Mouse (Mus musculus): ENCODE results near the gene Akt1. TPM values are rescaled to one million over a fixed set of nuclear protein-coding genes. Genes with fewer than 3 reads are reported as not detected.

Akt1 gene
- polyA plus RNA-seq, 1 experiment: 297 TPM

DNA sequence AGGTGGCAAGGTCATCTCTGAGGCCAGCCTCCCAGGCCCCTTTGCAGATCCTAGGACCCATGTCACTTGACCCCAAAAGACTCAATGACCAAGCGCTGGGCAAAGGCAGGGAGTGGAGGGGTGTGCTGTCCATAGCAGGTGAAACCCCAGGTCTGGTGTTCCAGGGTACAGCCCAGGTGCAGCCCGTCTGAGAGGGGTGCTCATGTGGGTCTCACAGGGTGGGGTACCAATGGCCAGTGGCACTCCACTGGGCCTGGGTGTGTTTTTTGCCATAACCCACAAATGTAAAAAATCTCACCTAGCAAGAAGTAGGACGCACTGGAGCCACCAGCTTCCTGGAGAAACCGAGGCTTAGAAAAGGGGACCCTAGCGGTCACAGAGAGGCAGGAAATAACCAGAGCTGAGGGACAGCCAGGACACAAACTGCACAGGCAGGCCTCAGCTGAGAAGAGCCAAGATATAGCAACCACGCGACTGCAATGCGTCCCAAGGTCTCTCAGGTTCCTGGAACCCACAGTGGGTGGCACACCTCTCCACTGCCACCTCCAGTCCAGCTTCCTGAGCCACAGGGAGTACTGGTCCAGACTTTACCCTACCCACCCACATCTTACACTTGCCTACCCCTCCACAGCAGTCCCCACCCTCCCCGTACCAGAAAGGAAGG lies 8.7 kb downstream of the Akt1 start:
- Histone ChIP-seq H3K79me2 (ENCODE audit: control insufficient read depth, insufficient read depth) (peaks cover 87% of the 10 kb centered on the region), H3K79me3 (ENCODE audit: low read depth) (peaks cover 48% of the 10 kb centered on the region), H3K4me3 (ENCODE audit: insufficient read depth, poor library complexity, severe bottlenecking) (no peak overlapping the region), H3ac (ENCODE audit: control insufficient read depth, insufficient read length, low read depth) (no peak overlapping the region), H3K27me3 (ENCODE audit: control insufficient read depth, insufficient read depth, insufficient read length) (no peaks in the 10 kb centered on the region), H3K36me3 (ENCODE audit: control insufficient read depth, insufficient read depth) (peaks cover 82% of the 10 kb centered on the region)
- TF ChIP-seq CTCF (IDR thresholded peaks at IDR 0.05; ENCODE audit: control insufficient read depth, insufficient read depth, insufficient read length): no peak
- no peak for TF ChIP-seq MYOG (IDR thresholded peaks at IDR 0.05; ENCODE audit: control insufficient read depth, extremely low read depth, insufficient read length)
- TF ChIP-seq MAX (IDR thresholded peaks at IDR 0.05): no peak
- TF ChIP-seq MYOD1 (IDR thresholded peaks at IDR 0.05; ENCODE audit: control insufficient read depth, insufficient read length, low read depth): no peak
- no peak for TF ChIP-seq FOSL1 (IDR thresholded peaks at IDR 0.05; ENCODE audit: insufficient read depth, low read length, poor library complexity, severe bottlenecking)
- TF ChIP-seq USF1 (IDR thresholded peaks at IDR 0.05; ENCODE audit: low read depth): no peak
- TF ChIP-seq CEBPB (IDR thresholded peaks at IDR 0.05; ENCODE audit: low read depth): no peak

GRCm38 (mm10) chr12:112665445-112665844 lies 9.2 kb downstream of the Akt1 start:
- H3K27me3 ChIP-seq (ENCODE audit: control insufficient read depth, insufficient read depth, insufficient read length): no peaks in the 10 kb centered on the region
- TF ChIP-seq FOSL1 (IDR thresholded peaks at IDR 0.05; ENCODE audit: insufficient read depth, low read length, poor library complexity, severe bottlenecking): no peak
- no peak for TF ChIP-seq MYOG (IDR thresholded peaks at IDR 0.05; ENCODE audit: control insufficient read depth, extremely low read depth, insufficient read length)
- no peak for TF ChIP-seq MYOD1 (IDR thresholded peaks at IDR 0.05; ENCODE audit: control insufficient read depth, insufficient read length, low read depth)
- TF ChIP-seq CEBPB (IDR thresholded peaks at IDR 0.05; ENCODE audit: low read depth): no peak
- TF ChIP-seq CTCF (IDR thresholded peaks at IDR 0.05; ENCODE audit: control insufficient read depth, insufficient read depth, insufficient read length): no peak
- no peak for TF ChIP-seq MAX (IDR thresholded peaks at IDR 0.05)
- no peak for TF ChIP-seq USF1 (IDR thresholded peaks at IDR 0.05; ENCODE audit: low read depth)
- no peak overlapping the region for H3K4me3 ChIP-seq (ENCODE audit: insufficient read depth, poor library complexity, severe bottlenecking)
- H3ac ChIP-seq (ENCODE audit: control insufficient read depth, insufficient read length, low read depth): no peak overlapping the region
- peaks cover 44% of the 10 kb centered on the region for H3K79me3 ChIP-seq (ENCODE audit: low read depth)
- peaks cover 85% of the 10 kb centered on the region for H3K79me2 ChIP-seq (ENCODE audit: control insufficient read depth, insufficient read depth)
- peaks cover 80% of the 10 kb centered on the region for H3K36me3 ChIP-seq (ENCODE audit: control insufficient read depth, insufficient read depth)

DNA sequence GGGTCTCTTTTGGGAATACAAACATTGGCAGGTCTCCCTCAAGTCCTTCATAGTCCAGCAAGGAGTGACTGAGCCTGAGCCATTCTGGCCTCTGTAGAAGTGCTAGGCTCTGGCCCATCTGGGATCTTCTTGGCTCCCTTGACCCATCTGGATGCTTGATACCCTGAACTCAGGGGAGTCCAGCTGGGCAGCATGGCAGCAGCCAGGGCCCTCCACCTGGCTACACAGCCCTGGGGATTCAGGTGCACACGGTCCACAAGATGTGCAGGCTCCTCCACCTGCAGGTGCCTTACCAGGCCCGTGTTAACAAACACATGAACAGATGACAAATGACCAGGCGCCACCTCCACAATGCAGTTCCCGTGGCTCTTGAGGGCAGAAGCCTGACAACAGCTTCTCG lies 10.0 kb downstream of the Akt1 start:
- H3K4me3 ChIP-seq (ENCODE audit: insufficient read depth, poor library complexity, severe bottlenecking): no peak overlapping the region
- TF ChIP-seq CTCF (IDR thresholded peaks at IDR 0.05; ENCODE audit: control insufficient read depth, insufficient read depth, insufficient read length): no peak
- TF ChIP-seq USF1 (IDR thresholded peaks at IDR 0.05; ENCODE audit: low read depth): no peak
- TF ChIP-seq CEBPB (IDR thresholded peaks at IDR 0.05; ENCODE audit: low read depth): no peak
- TF ChIP-seq MAX (IDR thresholded peaks at IDR 0.05): no peak
- no peak for TF ChIP-seq MYOD1 (IDR thresholded peaks at IDR 0.05; ENCODE audit: control insufficient read depth, insufficient read length, low read depth)
- TF ChIP-seq FOSL1 (IDR thresholded peaks at IDR 0.05; ENCODE audit: insufficient read depth, low read length, poor library complexity, severe bottlenecking): no peak
- TF ChIP-seq MYOG (IDR thresholded peaks at IDR 0.05; ENCODE audit: control insufficient read depth, extremely low read depth, insufficient read length): no peak
- peaks cover 81% of the 10 kb centered on the region for H3K36me3 ChIP-seq (ENCODE audit: control insufficient read depth, insufficient read depth)
- peaks cover 36% of the 10 kb centered on the region for H3K79me3 ChIP-seq (ENCODE audit: low read depth)
- no peak overlapping the region for H3ac ChIP-seq (ENCODE audit: control insufficient read depth, insufficient read length, low read depth)
- peaks cover 83% of the 10 kb centered on the region for H3K79me2 ChIP-seq (ENCODE audit: control insufficient read depth, insufficient read depth)
- H3K27me3 ChIP-seq (ENCODE audit: control insufficient read depth, insufficient read depth, insufficient read length): no peaks in the 10 kb centered on the region

- no peaks in the 10 kb centered on the region for H3K27me3 ChIP-seq (ENCODE audit: control insufficient read depth, insufficient read depth, insufficient read length)
- peaks cover 77% of the 10 kb centered on the region for H3K79me2 ChIP-seq (ENCODE audit: control insufficient read depth, insufficient read depth)
- no peak overlapping the region for H3ac ChIP-seq (ENCODE audit: control insufficient read depth, insufficient read length, low read depth)
- TF ChIP-seq MYOG (IDR thresholded peaks at IDR 0.05; ENCODE audit: control insufficient read depth, extremely low read depth, insufficient read length) (no peak), CTCF (IDR thresholded peaks at IDR 0.05; ENCODE audit: control insufficient read depth, insufficient read depth, insufficient read length) (no peak), USF1 (IDR thresholded peaks at IDR 0.05; ENCODE audit: low read depth) (no peak), MAX (IDR thresholded peaks at IDR 0.05) (no peak), CEBPB (IDR thresholded peaks at IDR 0.05; ENCODE audit: low read depth) (no peak), MYOD1 (IDR thresholded peaks at IDR 0.05; ENCODE audit: control insufficient read depth, insufficient read length, low read depth) (no peak), FOSL1 (IDR thresholded peaks at IDR 0.05; ENCODE audit: insufficient read depth, low read length, poor library complexity, severe bottlenecking) (no peak)
- H3K36me3 ChIP-seq (ENCODE audit: control insufficient read depth, insufficient read depth): peaks cover 81% of the 10 kb centered on the region
- no peak overlapping the region for H3K4me3 ChIP-seq (ENCODE audit: insufficient read depth, poor library complexity, severe bottlenecking)
- H3K79me3 ChIP-seq (ENCODE audit: low read depth): peaks cover 32% of the 10 kb centered on the region
These were observed 10.6 kb downstream of the Akt1 start for GRCm38 (mm10) chr12:112664124-112664523.

DNA sequence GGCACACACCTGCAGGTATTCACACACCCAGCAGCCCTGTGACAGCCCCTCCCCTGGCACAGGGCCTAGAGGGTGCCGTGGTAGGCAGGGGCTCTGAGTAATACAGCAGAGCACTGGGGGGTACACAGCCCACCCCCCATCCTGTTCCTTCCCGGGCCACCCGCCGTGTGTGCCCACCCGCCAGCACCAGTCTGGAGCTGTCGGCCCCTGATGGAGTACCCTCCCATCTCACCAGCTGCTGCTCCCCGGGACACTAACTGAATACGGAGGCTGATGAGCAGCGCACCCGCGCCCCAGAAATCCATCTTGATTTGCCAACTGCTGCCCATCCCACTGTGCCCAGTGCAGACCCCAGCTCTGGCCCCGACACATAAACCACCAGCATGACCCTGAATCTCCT lies 11.0 kb downstream of the Akt1 start:
- no peak overlapping the region for H3K4me3 ChIP-seq (ENCODE audit: insufficient read depth, poor library complexity, severe bottlenecking)

More for the DNA sequence above, 11.0 kb downstream of the Akt1 start:
- Histone ChIP-seq H3K36me3 (ENCODE audit: control insufficient read depth, insufficient read depth) (peaks cover 81% of the 10 kb centered on the region), H3K27me3 (ENCODE audit: control insufficient read depth, insufficient read depth, insufficient read length) (no peaks in the 10 kb centered on the region), H3K79me3 (ENCODE audit: low read depth) (peaks cover 30% of the 10 kb centered on the region), H3K79me2 (ENCODE audit: control insufficient read depth, insufficient read depth) (peaks cover 73% of the 10 kb centered on the region), H3ac (ENCODE audit: control insufficient read depth, insufficient read length, low read depth) (no peak overlapping the region)
- TF ChIP-seq FOSL1 (IDR thresholded peaks at IDR 0.05; ENCODE audit: insufficient read depth, low read length, poor library complexity, severe bottlenecking) (no peak), MYOD1 (IDR thresholded peaks at IDR 0.05; ENCODE audit: control insufficient read depth, insufficient read length, low read depth) (no peak), USF1 (IDR thresholded peaks at IDR 0.05; ENCODE audit: low read depth) (no peak), MAX (IDR thresholded peaks at IDR 0.05) (no peak), CEBPB (IDR thresholded peaks at IDR 0.05; ENCODE audit: low read depth) (no peak), CTCF (IDR thresholded peaks at IDR 0.05; ENCODE audit: control insufficient read depth, insufficient read depth, insufficient read length) (no peak), MYOG (IDR thresholded peaks at IDR 0.05; ENCODE audit: control insufficient read depth, extremely low read depth, insufficient read length) (no peak)
